Mouse (Mus musculus): Measurements from ENCODE around the gene Elmo1. TPM values are rescaled to one million over a fixed set of nuclear protein-coding genes. Genes with fewer than 3 reads are reported as not detected.
A peak's percentile ranks its signal among the peaks of the same experiment; 100 is the strongest.

The Elmo1 gene
- polyA plus RNA-seq, 1 experiment = 0.40 TPM

- Histone ChIP-seq H3K36me3 (ENCODE audit: control insufficient read depth, insufficient read depth) (no peaks in the 10 kb centered on the region), H3K79me2 (ENCODE audit: control insufficient read depth, insufficient read depth) (no peaks in the 10 kb centered on the region), H3K4me2 (ENCODE audit: low read depth) (no peak overlapping the region), H3ac (ENCODE audit: control insufficient read depth, insufficient read length) (no peak overlapping the region), H3K4me3 (no peak overlapping the region), H3K27me3 (ENCODE audit: control insufficient read depth, insufficient read depth, insufficient read length) (no peaks in the 10 kb centered on the region)
- TF ChIP-seq TCF3 (IDR thresholded peaks at IDR 0.05; ENCODE audit: insufficient read length, low read depth) = no peak
- no peak for TF ChIP-seq E2F4 (IDR thresholded peaks at IDR 0.05; ENCODE audit: insufficient read depth)
- no peak for TF ChIP-seq POLR2AphosphoS2 (IDR thresholded peaks at IDR 0.05; ENCODE audit: insufficient read length, low read depth)
- no peak for TF ChIP-seq POLR2A (IDR thresholded peaks at IDR 0.05; ENCODE audit: insufficient read length, low read depth)
- TF ChIP-seq MAX (IDR thresholded peaks at IDR 0.05; ENCODE audit: low read depth) = no peak
- TF ChIP-seq USF1 (IDR thresholded peaks at IDR 0.05; ENCODE audit: low read depth) = no peak
- TF ChIP-seq CEBPB (IDR thresholded peaks at IDR 0.05; ENCODE audit: insufficient read depth, poor library complexity, severe bottlenecking) = no peak
- TF ChIP-seq TCF12 (IDR thresholded peaks at IDR 0.05; ENCODE audit: insufficient read depth, poor library complexity, severe bottlenecking) = no peak
- TF ChIP-seq REST (IDR thresholded peaks at IDR 0.05; ENCODE audit: insufficient read depth, insufficient read length) = no peak
- no peak for TF ChIP-seq MYOG (IDR thresholded peaks at IDR 0.05; ENCODE audit: control insufficient read depth in 1 of 3, insufficient read depth in 1 of 3, insufficient read length in 2 of 3, low read depth in 2 of 3)
- no peak for TF ChIP-seq MYOD1 (IDR thresholded peaks at IDR 0.05; ENCODE audit: control insufficient read depth in 1 of 3, insufficient read length in 2 of 3, low read depth in 2 of 3)
- no peak for TF ChIP-seq SRF (IDR thresholded peaks at IDR 0.05; ENCODE audit: control insufficient read depth, insufficient read length, low read depth)
Measured at GRCm38 (mm10) chr13:20046406-20046805, 44.0 kb upstream of the Elmo1 start.

DNA sequence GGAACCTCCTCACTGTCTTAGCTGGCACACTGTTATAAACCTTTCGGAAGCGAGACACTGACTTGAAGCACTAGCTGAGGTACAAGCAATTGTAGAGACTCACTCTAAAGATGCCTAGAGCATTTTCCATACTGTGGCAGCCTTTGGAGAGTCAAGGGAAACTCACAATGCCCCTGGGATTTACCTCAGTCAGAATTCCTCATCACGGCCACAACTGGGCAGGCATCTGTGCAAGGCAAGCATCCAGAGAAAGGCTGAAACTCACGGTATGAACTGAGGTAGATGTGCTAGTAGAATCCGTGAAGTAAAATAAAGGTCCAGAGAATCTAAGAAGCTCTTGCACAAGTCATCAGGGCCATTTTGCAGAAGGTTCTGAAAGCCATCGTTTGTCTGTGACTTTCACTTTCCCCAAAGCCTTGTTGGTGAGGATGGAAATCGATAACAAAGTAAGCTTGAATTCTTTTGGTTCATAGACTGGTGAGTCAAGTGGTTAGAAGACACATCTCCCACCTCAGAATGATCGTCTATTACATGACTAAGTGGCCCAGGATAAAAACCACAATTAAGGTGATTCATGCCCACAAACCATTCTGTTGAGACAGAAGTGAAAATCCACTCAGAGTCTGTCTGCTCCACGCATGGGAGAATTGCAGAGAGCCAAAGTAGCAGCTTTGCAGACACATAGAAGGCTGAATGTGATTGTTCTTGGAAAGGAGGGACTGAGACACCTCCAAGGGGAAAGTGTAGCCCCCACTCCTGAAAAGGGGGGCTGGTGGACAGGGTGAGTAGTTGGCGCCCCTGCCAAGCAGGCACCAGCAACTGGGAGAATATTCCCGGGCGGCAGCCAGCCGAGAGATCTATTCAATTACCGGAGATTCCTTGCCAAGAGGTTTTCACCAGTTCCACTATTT, 42.2 kb upstream of the Elmo1 start:
- H3K36me3 ChIP-seq (ENCODE audit: control insufficient read depth, insufficient read depth) = no peaks in the 10 kb centered on the region
- no peaks in the 10 kb centered on the region for H3K79me2 ChIP-seq (ENCODE audit: control insufficient read depth, insufficient read depth)
- H3K4me3 ChIP-seq = no peak overlapping the region
- peak overlapping the region; percentile 65 for H3K4me2 ChIP-seq (ENCODE audit: low read depth)
- no peak for TF ChIP-seq POLR2A (IDR thresholded peaks at IDR 0.05; ENCODE audit: insufficient read length, low read depth)
- no peak for TF ChIP-seq MYOD1 (IDR thresholded peaks at IDR 0.05; ENCODE audit: control insufficient read depth in 1 of 3, insufficient read length in 2 of 3, low read depth in 2 of 3)
- no peaks in the 10 kb centered on the region for H3K27me3 ChIP-seq (ENCODE audit: control insufficient read depth, insufficient read depth, insufficient read length)
- no peak overlapping the region for H3ac ChIP-seq (ENCODE audit: control insufficient read depth, insufficient read length)

GRCm38 (mm10) chr13:20048837-20049160, 41.6 kb upstream of the Elmo1 start:
- Histone ChIP-seq H3ac (ENCODE audit: control insufficient read depth, insufficient read length) (no peak overlapping the region), H3K27me3 (ENCODE audit: control insufficient read depth, insufficient read depth, insufficient read length) (no peaks in the 10 kb centered on the region), H3K79me2 (ENCODE audit: control insufficient read depth, insufficient read depth) (no peaks in the 10 kb centered on the region), H3K4me3 (no peak overlapping the region), H3K36me3 (ENCODE audit: control insufficient read depth, insufficient read depth) (no peaks in the 10 kb centered on the region), H3K4me2 (ENCODE audit: low read depth) (no peak overlapping the region)
- TF ChIP-seq SRF (IDR thresholded peaks at IDR 0.05; ENCODE audit: control insufficient read depth, insufficient read length, low read depth) (no peak), USF1 (IDR thresholded peaks at IDR 0.05; ENCODE audit: low read depth) (no peak), MYOD1 (IDR thresholded peaks at IDR 0.05; ENCODE audit: control insufficient read depth in 1 of 3, insufficient read length in 2 of 3, low read depth in 2 of 3) (no peak), POLR2A (IDR thresholded peaks at IDR 0.05; ENCODE audit: insufficient read length, low read depth) (no peak), REST (IDR thresholded peaks at IDR 0.05; ENCODE audit: insufficient read depth, insufficient read length) (no peak), MAX (IDR thresholded peaks at IDR 0.05; ENCODE audit: low read depth) (no peak), E2F4 (IDR thresholded peaks at IDR 0.05; ENCODE audit: insufficient read depth) (no peak), POLR2AphosphoS2 (IDR thresholded peaks at IDR 0.05; ENCODE audit: insufficient read length, low read depth) (no peak), TCF12 (IDR thresholded peaks at IDR 0.05; ENCODE audit: insufficient read depth, poor library complexity, severe bottlenecking) (no peak), CEBPB (IDR thresholded peaks at IDR 0.05; ENCODE audit: insufficient read depth, poor library complexity, severe bottlenecking) (no peak), MYOG (IDR thresholded peaks at IDR 0.05; ENCODE audit: control insufficient read depth in 1 of 3, insufficient read depth in 1 of 3, insufficient read length in 2 of 3, low read depth in 2 of 3) (no peak), TCF3 (IDR thresholded peaks at IDR 0.05; ENCODE audit: insufficient read length, low read depth) (no peak)

GRCm38 (mm10) chr13:20049654-20050053, 40.7 kb upstream of the Elmo1 start:
- Histone ChIP-seq H3K4me2 (ENCODE audit: low read depth) (no peak overlapping the region), H3K79me2 (ENCODE audit: control insufficient read depth, insufficient read depth) (no peaks in the 10 kb centered on the region), H3ac (ENCODE audit: control insufficient read depth, insufficient read length) (no peak overlapping the region), H3K36me3 (ENCODE audit: control insufficient read depth, insufficient read depth) (no peaks in the 10 kb centered on the region), H3K27me3 (ENCODE audit: control insufficient read depth, insufficient read depth, insufficient read length) (no peaks in the 10 kb centered on the region), H3K4me3 (no peak overlapping the region)
- TF ChIP-seq MAX (IDR thresholded peaks at IDR 0.05; ENCODE audit: low read depth) (no peak), POLR2A (IDR thresholded peaks at IDR 0.05; ENCODE audit: insufficient read length, low read depth) (no peak), TCF12 (IDR thresholded peaks at IDR 0.05; ENCODE audit: insufficient read depth, poor library complexity, severe bottlenecking) (no peak), SRF (IDR thresholded peaks at IDR 0.05; ENCODE audit: control insufficient read depth, insufficient read length, low read depth) (no peak), E2F4 (IDR thresholded peaks at IDR 0.05; ENCODE audit: insufficient read depth) (no peak), TCF3 (IDR thresholded peaks at IDR 0.05; ENCODE audit: insufficient read length, low read depth) (no peak), REST (IDR thresholded peaks at IDR 0.05; ENCODE audit: insufficient read depth, insufficient read length) (no peak), USF1 (IDR thresholded peaks at IDR 0.05; ENCODE audit: low read depth) (no peak), MYOG (IDR thresholded peaks at IDR 0.05; ENCODE audit: control insufficient read depth in 1 of 3, insufficient read depth in 1 of 3, insufficient read length in 2 of 3, low read depth in 2 of 3) (no peak), POLR2AphosphoS2 (IDR thresholded peaks at IDR 0.05; ENCODE audit: insufficient read length, low read depth) (no peak), MYOD1 (IDR thresholded peaks at IDR 0.05; ENCODE audit: control insufficient read depth in 1 of 3, insufficient read length in 2 of 3, low read depth in 2 of 3) (no peak), CEBPB (IDR thresholded peaks at IDR 0.05; ENCODE audit: insufficient read depth, poor library complexity, severe bottlenecking) (no peak)
